Mouse (Mus musculus) adrenal gland, postnatal 25 days (tissue): Measurements from ENCODE around the gene Uevld. TPM values are rescaled to one million over a fixed set of nuclear protein-coding genes. Genes with fewer than 3 reads are reported as not detected.

Source experiments
- total RNA-seq: library from RNA; stranded (reverse); gene quantifications from 2 replicates; pipeline ENCODE4 v1.2.3, GENCODE M21; 2021

Uevld gene
- total RNA-seq, 1 experiment from 2014 or later = 19.1 TPM

Other genes with a start within 250 kb of the Uevld start
- 8.4 and 9.8 TPM in 2 replicates for gene Saal1, start 247.8 kb downstream of the Uevld start, total RNA-seq
- 0.52 TPM in 1 of 2 replicates, not detected in the other for gene Saa3, start 242.8 kb downstream of the Uevld start, total RNA-seq
- 1.00 TPM in 1 of 2 replicates, not detected in the other for gene Saa4, start 225.9 kb downstream of the Uevld start, total RNA-seq
- not detected in 2 replicates for gene Saa1, start 215.5 kb downstream of the Uevld start, total RNA-seq
- gene Saa2, start 206.7 kb downstream of the Uevld start, total RNA-seq = not detected in 2 replicates
- gene Hps5, start 162.5 kb downstream of the Uevld start, total RNA-seq = 27.6 and 34.3 TPM in 2 replicates
- gene Gtf2h1, start 162.4 kb downstream of the Uevld start, total RNA-seq = 33.3 and 40.1 TPM in 2 replicates
- 283 and 320 TPM in 2 replicates for gene Ldha, start 117.1 kb downstream of the Uevld start, total RNA-seq
- not detected in 2 replicates for gene Ldhc, start 97.3 kb downstream of the Uevld start, total RNA-seq
- 88.4 and 93.9 TPM in 2 replicates for gene Tsg101, start 38.6 kb downstream of the Uevld start, total RNA-seq
- gene Gm9999, start 25.1 kb upstream of the Uevld start, total RNA-seq = not detected in 2 replicates
- gene Spty2d1, start 49.9 kb upstream of the Uevld start, total RNA-seq = 18.9 and 19.0 TPM in 2 replicates
- 25.8 and 53.9 TPM in 2 replicates for gene Tmem86a, start 92.1 kb upstream of the Uevld start, total RNA-seq
- 1.3 and 2.2 TPM in 2 replicates for gene Ptpn5, start 175.2 kb upstream of the Uevld start, total RNA-seq
- not detected in 2 replicates for gene Mrgpra6, start 246.4 kb upstream of the Uevld start, total RNA-seq